Mouse (Mus musculus) kidney, embryonic 14.5 days (tissue): ENCODE results near the gene Itm2b. TPM values are rescaled to one million over a fixed set of nuclear protein-coding genes. Genes with fewer than 3 reads are reported as not detected.

Experiments
- ATAC-seq: fragments of 200-750 bp; cut with Nextera tagmentation; 2 replicates; pipeline ENCODE4 v1.8.0; 2017; ENCODE audit warnings: moderate number of reproducible peaks, mild to moderate bottlenecking, moderate TSS enrichment, moderate library complexity; ENCODE audit not compliant: low FRiP score, low TSS enrichment
- H3K27ac ChIP-seq: fragments of 300-500 bp; sonication (generic); 2 replicates; pipeline ENCODE4 v1.5.1; 2014; ENCODE audit warnings: low read depth, mild to moderate bottlenecking, low read length, moderate library complexity, mixed read lengths
- H3K27me3 ChIP-seq: fragments of 300-500 bp; sonication (generic); 2 replicates; pipeline ENCODE4 v1.6.1; 2014; ENCODE audit warnings: mild to moderate bottlenecking, low read length; ENCODE audit not compliant: control insufficient read depth, insufficient read depth
- H3K36me3 ChIP-seq: fragments of 300-500 bp; sonication (generic); 2 replicates; pipeline ENCODE4 v1.6.1; 2014; ENCODE audit warnings: low read length, mixed read lengths; ENCODE audit not compliant: control insufficient read depth, insufficient read depth
- H3K4me1 ChIP-seq: fragments of 300-500 bp; sonication (generic); 2 replicates; pipeline ENCODE4 v1.6.1; 2014; ENCODE audit warnings: low read length, mixed read lengths; ENCODE audit not compliant: control insufficient read depth, insufficient read depth
- H3K4me2 ChIP-seq: fragments of 300-500 bp; sonication (generic); replicated peaks from 2 replicates; pipeline ENCODE4 v1.6.1; 2014; ENCODE audit warnings: low read depth, mild to moderate bottlenecking, low read length
- H3K4me3 ChIP-seq: fragments of 300-500 bp; sonication (generic); 2 replicates; pipeline ENCODE4 v1.5.1; 2014; ENCODE audit warnings: mild to moderate bottlenecking, low read length
- H3K9ac ChIP-seq: fragments of 300-500 bp; sonication (generic); 2 replicates; pipeline ENCODE4 v1.6.1; 2014; ENCODE audit warnings: low read depth, mild to moderate bottlenecking, low read length, moderate library complexity
- H3K9me3 ChIP-seq: fragments of 300-500 bp; sonication (generic); 2 replicates; pipeline ENCODE4 v1.6.1; 2016; ENCODE audit warnings: low read length; ENCODE audit not compliant: control insufficient read depth
- WGBS: fragments of 180-500 bp; shearing (Covaris S2); extraction: QIAGEN DNeasy Blood & Tissue Kit; methylation state at CpG from one replicate; pipeline ENCODE4 v1.1.7; 2014; 5-methylcytosine and 5-hydroxymethylcytosine counted together
- polyA plus RNA-seq: library from polyadenylated mRNA; unstranded; fragments of >200 nt; fragmentation: Nextera tagmentation; extraction: Ambion mirVana; gene quantifications from 2 replicates; pipeline ENCODE4 v1.2.1, GENCODE M21; 2014

The Itm2b gene
- polyA plus RNA-seq, 1 experiment from 2014 or later, result 844 TPM

GRCm38 (mm10) chr14:73386493-73386892, 1.4 kb upstream of the Itm2b start:
- ATAC-seq, result no peak
- H3K27ac ChIP-seq, result no peak overlapping the region
- H3K9ac ChIP-seq, result no peak overlapping the region
- H3K4me1 ChIP-seq, result peaks cover 17% of the 10 kb centered on the region; the same call in 1 of the 2 replicates
- no peak overlapping the region for H3K4me3 ChIP-seq
- H3K27me3 ChIP-seq, result no peaks in the 10 kb centered on the region
- H3K36me3 ChIP-seq, result no peaks in the 10 kb centered on the region
- no peak overlapping the region for H3K4me2 ChIP-seq
- 64% methylated on average over 5 of the region's 5 CpGs for WGBS
- 0 out of 2 replicates have a peak, but pooled peaks cover 2% of the 10 kb centered on the region for H3K9me3 ChIP-seq

GRCm38 (mm10) chr14:73385720-73386374, 758 bp upstream of the Itm2b start:
- H3K4me1 ChIP-seq, result peaks cover 17% of the 10 kb centered on the region; the same call in 1 of the 2 replicates
- no peak for ATAC-seq
- peak overlapping the region; percentile 70 for H3K4me2 ChIP-seq
- peak overlapping the region; percentile 87; the same call in 1 of the 2 replicates for H3K4me3 ChIP-seq
- H3K36me3 ChIP-seq, result peaks cover 3% of the 10 kb centered on the region; the same call in 1 of the 2 replicates
- WGBS, result 84% methylated on average over 2 of the region's 2 CpGs
- no peaks in the 10 kb centered on the region for H3K27me3 ChIP-seq
- H3K9me3 ChIP-seq, result 0 out of 2 replicates have a peak, but pooled peaks cover 2% of the 10 kb centered on the region
- H3K9ac ChIP-seq, result peak overlapping the region; percentile 95
- peak overlapping the region; percentile 95 for H3K27ac ChIP-seq

GRCm38 (mm10) chr14:73384546-73384912, 560 bp downstream of the Itm2b start:
- 1% methylated on average over 13 of the region's 13 CpGs for WGBS
- no peak for ATAC-seq
- H3K27ac ChIP-seq, result peak overlapping the region; percentile 95

GRCm38 (mm10) chr14:73383746-73384145, 1.3 kb downstream of the Itm2b start:
- WGBS, result 33% methylated on average over 2 of the region's 2 CpGs
- 0 out of 2 replicates have a peak, but pooled peaks cover 2% of the 10 kb centered on the region for H3K9me3 ChIP-seq
- no peak for ATAC-seq

More at GRCm38 (mm10) chr14:73384546-73384912, 560 bp downstream of the Itm2b start:
- H3K36me3 ChIP-seq, result peaks cover 11% of the 10 kb centered on the region
- H3K9me3 ChIP-seq, result 0 out of 2 replicates have a peak, but pooled peaks cover 2% of the 10 kb centered on the region
- H3K27me3 ChIP-seq, result no peaks in the 10 kb centered on the region
- H3K4me1 ChIP-seq, result peaks cover 17% of the 10 kb centered on the region; the same call in 1 of the 2 replicates
- H3K4me3 ChIP-seq, result peak overlapping the region; percentile 87
- H3K9ac ChIP-seq, result peak overlapping the region; percentile 95
- H3K4me2 ChIP-seq, result peak overlapping the region; percentile 70

GRCm38 (mm10) chr14:73382699-73383098, 2.4 kb downstream of the Itm2b start:
- no peak for ATAC-seq
- H3K4me3 ChIP-seq, result peak overlapping the region; percentile 87
- H3K4me2 ChIP-seq, result peak overlapping the region; percentile 70
- H3K9ac ChIP-seq, result peak overlapping the region; percentile 23; the same call in 1 of the 2 replicates
- WGBS, result 61% methylated on average over 9 of the region's 9 CpGs
- H3K27me3 ChIP-seq, result no peaks in the 10 kb centered on the region
- H3K36me3 ChIP-seq, result peaks cover 24% of the 10 kb centered on the region
- H3K9me3 ChIP-seq, result no peaks in the 10 kb centered on the region
- H3K4me1 ChIP-seq, result peaks cover 10% of the 10 kb centered on the region; the same call in 1 of the 2 replicates
- no peak overlapping the region; the same call in 1 of the 2 replicates for H3K27ac ChIP-seq

More at GRCm38 (mm10) chr14:73383746-73384145, 1.3 kb downstream of the Itm2b start:
- Histone ChIP-seq H3K27me3 (no peaks in the 10 kb centered on the region), H3K4me3 (peak overlapping the region; percentile 87), H3K9ac (peak overlapping the region; percentile 95; the same call in 1 of the 2 replicates), H3K27ac (no peak overlapping the region), H3K4me2 (peak overlapping the region; percentile 70), H3K4me1 (peaks cover 16% of the 10 kb centered on the region; the same call in 1 of the 2 replicates), H3K36me3 (peaks cover 19% of the 10 kb centered on the region)

- Histone ChIP-seq H3K4me3 (no peak overlapping the region), H3K36me3 (peaks cover 24% of the 10 kb centered on the region), H3K9me3 (no peaks in the 10 kb centered on the region), H3K27me3 (no peaks in the 10 kb centered on the region), H3K4me1 (peaks cover 10% of the 10 kb centered on the region; the same call in 1 of the 2 replicates), H3K4me2 (no peak overlapping the region), H3K27ac (no peak overlapping the region), H3K9ac (no peak overlapping the region)
- ATAC-seq, result no peak
- WGBS, result 30% methylated on average over 4 of the region's 4 CpGs
These were observed 3.5 kb downstream of the Itm2b start for GRCm38 (mm10) chr14:73381559-73381958.

GRCm38 (mm10) chr14:73377804-73378203, 7.3 kb downstream of the Itm2b start:
- ATAC-seq, result no peak
- Histone ChIP-seq H3K27ac (no peak overlapping the region), H3K4me2 (no peak overlapping the region), H3K27me3 (no peaks in the 10 kb centered on the region), H3K4me1 (peaks cover 29% of the 10 kb centered on the region), H3K9ac (no peak overlapping the region), H3K4me3 (no peak overlapping the region), H3K9me3 (no peaks in the 10 kb centered on the region), H3K36me3 (peaks cover 24% of the 10 kb centered on the region)
- WGBS, result 86% methylated on average over 6 of the region's 6 CpGs

- peak; percentile 48; the same call in 1 of the 2 replicates for ATAC-seq
- H3K4me2 ChIP-seq, result no peak overlapping the region
- H3K4me1 ChIP-seq, result peaks cover 33% of the 10 kb centered on the region
These were observed 8.2 kb downstream of the Itm2b start for GRCm38 (mm10) chr14:73376920-73377319.

GRCm38 (mm10) chr14:73375903-73376302, 9.2 kb downstream of the Itm2b start:
- ATAC-seq, result no peak
- no peak overlapping the region for H3K27ac ChIP-seq
- H3K27me3 ChIP-seq, result no peaks in the 10 kb centered on the region
- no peak overlapping the region for H3K4me2 ChIP-seq
- H3K4me1 ChIP-seq, result peaks cover 32% of the 10 kb centered on the region
- H3K4me3 ChIP-seq, result no peak overlapping the region
- H3K9ac ChIP-seq, result no peak overlapping the region
- no peaks in the 10 kb centered on the region for H3K9me3 ChIP-seq
- WGBS, result 75% methylated on average over 8 of the region's 8 CpGs
- peaks cover 24% of the 10 kb centered on the region for H3K36me3 ChIP-seq

More at GRCm38 (mm10) chr14:73376920-73377319, 8.2 kb downstream of the Itm2b start:
- no peak overlapping the region for H3K4me3 ChIP-seq
- H3K9ac ChIP-seq, result no peak overlapping the region
- no peak overlapping the region for H3K27ac ChIP-seq
- 73% methylated on average over 6 of the region's 6 CpGs for WGBS
- H3K27me3 ChIP-seq, result no peaks in the 10 kb centered on the region
- no peaks in the 10 kb centered on the region for H3K9me3 ChIP-seq
- H3K36me3 ChIP-seq, result peaks cover 24% of the 10 kb centered on the region
